Mouse (Mus musculus): ENCODE data around the gene Dhrs4. TPM values are rescaled to one million over a fixed set of nuclear protein-coding genes. Genes with fewer than 3 reads are reported as not detected.

The Dhrs4 gene
- polyA plus RNA-seq (2011; ENCODE audit: insufficient read length, low read depth, missing spikeins) = 39.6 and 51.8 TPM in 2 replicates

DNA sequence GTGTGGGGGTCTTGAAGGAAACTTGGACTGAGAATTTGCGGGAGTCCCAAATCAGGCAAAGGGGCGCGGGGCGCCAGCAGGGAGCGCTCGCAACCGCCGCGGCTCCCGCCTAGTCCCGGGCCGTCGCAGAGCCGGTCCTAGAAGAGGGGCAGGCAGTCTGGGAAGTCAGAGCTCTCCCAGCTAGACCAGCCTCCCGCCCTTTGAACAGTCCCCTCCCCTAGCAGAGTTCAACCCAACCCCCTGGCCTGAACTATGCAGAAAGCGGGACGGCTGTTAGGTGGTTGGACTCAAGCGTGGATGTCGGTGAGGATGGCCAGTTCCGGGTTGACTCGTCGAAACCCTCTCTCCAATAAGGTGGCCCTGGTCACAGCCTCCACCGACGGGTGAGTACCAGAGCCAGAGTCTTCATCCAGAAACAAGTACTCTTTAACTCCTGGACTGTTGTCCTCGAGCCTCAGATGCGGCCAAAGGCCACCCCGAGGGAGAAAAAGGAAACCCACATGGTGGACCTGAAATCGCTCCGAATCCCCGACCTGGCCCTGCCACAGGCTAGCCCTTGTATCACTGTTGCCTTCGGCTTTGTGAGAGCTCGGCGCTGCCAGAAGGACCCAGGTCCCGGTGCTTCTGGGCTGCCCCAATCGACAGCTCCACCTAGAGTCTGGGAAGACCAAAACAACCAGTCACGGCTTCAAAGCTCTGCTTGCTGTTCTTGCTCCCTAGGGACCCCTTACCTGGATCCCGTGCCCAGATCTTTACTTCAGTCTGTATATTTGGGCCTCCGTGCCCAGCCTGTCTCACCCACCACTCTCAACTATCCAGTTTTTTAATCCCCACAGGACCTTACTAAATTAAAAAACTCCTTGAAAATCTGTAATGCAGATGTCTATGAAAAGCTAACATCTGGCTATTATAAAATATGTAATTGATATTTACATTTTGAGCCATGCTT lies at the start of gene Dhrs4:
Dhrs4 (plus strand) TSS at position 108 of the 949 bp plus-strand sequence.
- peak; percentile 88 for TF ChIP-seq POLR2A (IDR thresholded peaks at IDR 0.05; ENCODE audit: low read depth, low read length)
- 0 out of 2 replicates have a peak, but pooled peaks have one; percentile 25 for TF ChIP-seq CTCF (IDR thresholded peaks at IDR 0.05; ENCODE audit: borderline replicate concordance, insufficient read depth, low read length)
- peak within 1 kb of the TSS; percentile 79 for H3K27ac ChIP-seq (ENCODE audit: insufficient read depth, low read length)
- peak within 1 kb of the TSS; percentile 74 for H3K4me3 ChIP-seq (ENCODE audit: insufficient read depth, low read length)
- H3K4me1 ChIP-seq (ENCODE audit: control insufficient read depth, insufficient read depth, low read length) = peaks cover 5% of the 10 kb centered on the region

DNA sequence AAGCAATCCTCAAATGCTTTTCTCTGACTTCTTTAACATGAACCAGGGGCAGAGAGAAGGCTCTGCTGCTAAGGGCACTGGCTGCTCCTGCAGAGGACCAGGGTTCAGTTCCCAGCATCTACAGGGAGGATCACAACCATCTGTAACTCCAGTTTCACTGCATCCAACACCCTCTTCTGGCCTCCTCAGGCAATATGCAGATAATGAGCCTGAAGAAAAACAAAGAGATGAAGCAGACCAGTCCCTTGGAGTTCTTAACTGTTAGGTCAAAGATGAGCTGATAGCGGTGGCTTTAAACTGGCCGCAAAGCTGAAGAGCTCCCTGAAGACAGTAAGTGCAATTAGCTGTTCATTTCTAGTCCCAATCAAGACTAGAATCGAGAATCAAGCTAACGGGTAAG lies 48.3 kb upstream of the Dhrs4 start:
- Histone ChIP-seq H3K4me1 (ENCODE audit: control insufficient read depth, insufficient read depth, low read length) (no peaks in the 10 kb centered on the region), H3K27ac (ENCODE audit: insufficient read depth, low read length) (no peak overlapping the region), H3K4me3 (ENCODE audit: insufficient read depth, low read length) (no peak overlapping the region)
- TF ChIP-seq POLR2A (IDR thresholded peaks at IDR 0.05; ENCODE audit: low read depth, low read length) (no peak), CTCF (IDR thresholded peaks at IDR 0.05; ENCODE audit: borderline replicate concordance, insufficient read depth, low read length) (no peak)

DNA sequence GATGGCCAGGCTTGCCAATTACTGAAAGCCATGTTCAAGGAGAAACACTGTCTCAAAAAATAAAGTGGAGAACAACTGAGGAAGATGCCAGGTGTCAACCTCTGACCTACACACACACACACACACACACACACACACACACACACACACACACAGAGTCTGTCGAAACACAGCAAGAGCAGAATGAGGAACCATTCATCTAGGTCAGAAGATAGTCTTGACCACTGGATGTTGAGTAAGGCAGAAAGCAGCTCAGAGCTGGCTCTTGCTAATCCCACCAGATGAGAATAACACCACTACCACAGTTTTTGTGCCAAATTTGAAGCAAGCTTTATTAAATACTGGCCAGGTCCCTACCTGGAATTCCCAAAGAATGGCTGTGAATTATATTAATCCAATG lies 45.5 kb upstream of the Dhrs4 start:
- TF ChIP-seq POLR2A (IDR thresholded peaks at IDR 0.05; ENCODE audit: low read depth, low read length) (no peak), CTCF (IDR thresholded peaks at IDR 0.05; ENCODE audit: borderline replicate concordance, insufficient read depth, low read length) (no peak)
- Histone ChIP-seq H3K4me1 (ENCODE audit: control insufficient read depth, insufficient read depth, low read length) (peaks cover 2% of the 10 kb centered on the region; the same call in 1 of the 2 replicates), H3K4me3 (ENCODE audit: insufficient read depth, low read length) (no peak overlapping the region), H3K27ac (ENCODE audit: insufficient read depth, low read length) (no peak overlapping the region)

DNA sequence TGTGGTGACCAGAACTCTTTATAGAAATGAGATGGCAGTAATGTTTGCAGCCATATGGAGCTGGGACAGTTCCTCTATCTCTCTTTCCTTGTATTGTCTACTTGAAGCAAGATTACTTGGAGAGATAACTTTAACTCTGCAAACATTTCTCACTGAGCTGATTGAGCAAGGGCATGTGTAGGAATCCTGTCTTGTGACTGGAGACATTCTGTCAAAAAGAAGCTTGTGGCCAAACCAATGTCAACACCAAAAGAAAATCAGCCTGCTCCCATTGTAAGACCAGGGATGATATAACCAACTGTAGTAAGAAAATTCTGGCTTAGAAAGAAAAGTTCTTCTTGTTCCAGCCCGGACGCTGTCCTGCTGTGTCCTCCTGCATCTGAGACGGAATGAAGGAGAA lies 43.7 kb upstream of the Dhrs4 start:
- Histone ChIP-seq H3K27ac (ENCODE audit: insufficient read depth, low read length) (no peak overlapping the region), H3K4me1 (ENCODE audit: control insufficient read depth, insufficient read depth, low read length) (peaks cover 2% of the 10 kb centered on the region), H3K4me3 (ENCODE audit: insufficient read depth, low read length) (no peak overlapping the region)
- no peak for TF ChIP-seq CTCF (IDR thresholded peaks at IDR 0.05; ENCODE audit: borderline replicate concordance, insufficient read depth, low read length)
- TF ChIP-seq POLR2A (IDR thresholded peaks at IDR 0.05; ENCODE audit: low read depth, low read length) = no peak

DNA sequence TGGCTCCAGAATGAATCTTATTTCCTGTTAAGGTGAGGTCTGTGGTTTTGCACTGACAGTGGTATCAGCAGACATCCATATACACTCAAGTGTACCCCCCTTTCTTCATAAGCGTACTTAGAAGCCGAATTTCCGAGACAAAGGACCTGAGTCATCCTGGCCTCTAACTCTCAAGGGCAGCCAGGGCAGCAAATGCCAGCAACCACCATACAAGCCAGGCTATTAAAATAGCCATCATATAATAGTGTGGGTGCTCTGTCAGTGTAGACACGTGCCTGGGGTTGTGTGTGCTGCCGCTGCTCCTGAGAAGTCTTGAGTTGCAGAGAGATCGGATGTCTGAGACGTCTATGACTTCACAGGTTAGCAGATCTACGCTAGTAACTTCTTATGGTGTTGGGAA lies 41.4 kb upstream of the Dhrs4 start:
- TF ChIP-seq POLR2A (IDR thresholded peaks at IDR 0.05; ENCODE audit: low read depth, low read length) = no peak
- no peak for TF ChIP-seq CTCF (IDR thresholded peaks at IDR 0.05; ENCODE audit: borderline replicate concordance, insufficient read depth, low read length)
- Histone ChIP-seq H3K27ac (ENCODE audit: insufficient read depth, low read length) (no peak overlapping the region), H3K4me1 (ENCODE audit: control insufficient read depth, insufficient read depth, low read length) (peaks cover 2% of the 10 kb centered on the region), H3K4me3 (ENCODE audit: insufficient read depth, low read length) (no peak overlapping the region)

DNA sequence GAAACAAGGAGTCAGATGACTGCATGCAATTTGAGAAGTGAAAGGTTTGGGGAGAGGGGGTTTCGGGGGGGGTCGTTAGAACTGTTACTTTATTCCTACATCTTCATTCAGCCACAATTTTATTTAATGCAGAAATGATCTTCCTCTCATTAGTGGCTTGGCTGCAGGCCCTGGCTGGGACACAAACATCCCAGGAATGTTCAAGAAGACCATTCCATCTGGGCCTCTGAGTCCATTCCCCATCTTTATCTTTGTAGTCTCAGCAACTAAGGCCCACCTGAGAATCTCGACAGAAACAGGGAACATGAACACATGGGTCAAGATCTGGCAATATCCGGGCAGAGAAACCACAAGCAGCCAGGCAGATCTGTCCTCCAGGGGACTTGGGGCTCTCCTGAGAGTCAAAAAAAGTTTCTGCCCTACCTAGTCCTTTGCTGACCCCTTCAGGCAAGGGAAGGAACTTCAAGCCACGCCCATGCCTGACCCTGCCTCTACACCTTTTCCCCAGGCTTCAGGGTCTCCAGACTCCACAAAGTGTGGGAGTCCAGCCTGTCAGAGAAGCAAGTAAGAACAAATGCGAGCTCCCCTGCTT lies 40.3 kb upstream of the Dhrs4 start:
- Histone ChIP-seq H3K4me1 (ENCODE audit: control insufficient read depth, insufficient read depth, low read length) (peaks cover 2% of the 10 kb centered on the region), H3K27ac (ENCODE audit: insufficient read depth, low read length) (no peak overlapping the region), H3K4me3 (ENCODE audit: insufficient read depth, low read length) (no peak overlapping the region)
- TF ChIP-seq POLR2A (IDR thresholded peaks at IDR 0.05; ENCODE audit: low read depth, low read length) = no peak
- TF ChIP-seq CTCF (IDR thresholded peaks at IDR 0.05; ENCODE audit: borderline replicate concordance, insufficient read depth, low read length) = peak; percentile 46; the same call in 1 of the 2 replicates

DNA sequence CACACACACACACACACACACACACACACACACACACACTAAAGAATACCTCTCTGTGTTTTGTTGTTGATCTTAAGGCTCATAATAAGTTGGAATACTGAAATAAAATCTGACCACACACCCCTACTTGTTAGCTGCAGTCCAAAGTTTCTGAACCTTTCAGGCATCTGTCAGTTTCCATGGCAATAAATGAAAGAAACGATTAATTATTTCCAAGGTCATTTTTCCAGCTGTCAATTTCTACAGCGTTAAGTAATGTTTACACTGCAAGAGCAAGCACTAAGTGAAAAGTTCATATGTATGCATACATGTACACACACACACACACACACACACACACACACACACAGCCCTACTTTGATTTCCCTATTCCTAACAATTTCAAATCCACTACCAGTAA lies 20.9 kb upstream of the Dhrs4 start:
- Histone ChIP-seq H3K4me1 (ENCODE audit: control insufficient read depth, insufficient read depth, low read length) (no peaks in the 10 kb centered on the region), H3K27ac (ENCODE audit: insufficient read depth, low read length) (no peak overlapping the region), H3K4me3 (ENCODE audit: insufficient read depth, low read length) (no peak overlapping the region)
- TF ChIP-seq CTCF (IDR thresholded peaks at IDR 0.05; ENCODE audit: borderline replicate concordance, insufficient read depth, low read length) (no peak), POLR2A (IDR thresholded peaks at IDR 0.05; ENCODE audit: low read depth, low read length) (no peak)

DNA sequence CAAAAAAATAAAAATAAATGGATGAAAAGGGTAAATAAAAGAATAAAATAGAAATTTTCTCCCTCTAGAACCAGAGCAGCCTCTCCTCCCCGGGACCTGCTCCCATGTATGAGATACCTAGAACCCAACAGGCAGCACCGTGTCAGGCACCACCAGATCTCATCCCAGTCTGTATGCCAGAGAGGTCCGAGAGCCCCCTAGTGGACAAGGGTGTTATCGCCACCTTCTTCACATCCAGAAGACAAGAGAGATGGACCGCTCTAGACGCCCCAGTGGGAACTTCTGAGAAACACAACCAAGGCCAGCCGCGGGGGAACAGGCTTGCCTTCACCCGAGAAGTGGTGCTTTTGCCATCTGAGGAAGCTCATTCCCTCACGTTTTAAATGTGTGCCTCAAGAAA lies 20.3 kb upstream of the Dhrs4 start:
- Histone ChIP-seq H3K4me3 (ENCODE audit: insufficient read depth, low read length) (no peak overlapping the region), H3K4me1 (ENCODE audit: control insufficient read depth, insufficient read depth, low read length) (no peaks in the 10 kb centered on the region), H3K27ac (ENCODE audit: insufficient read depth, low read length) (no peak overlapping the region)
- no peak for TF ChIP-seq POLR2A (IDR thresholded peaks at IDR 0.05; ENCODE audit: low read depth, low read length)
- peak; percentile 65; the same call in 1 of the 2 replicates for TF ChIP-seq CTCF (IDR thresholded peaks at IDR 0.05; ENCODE audit: borderline replicate concordance, insufficient read depth, low read length)

DNA sequence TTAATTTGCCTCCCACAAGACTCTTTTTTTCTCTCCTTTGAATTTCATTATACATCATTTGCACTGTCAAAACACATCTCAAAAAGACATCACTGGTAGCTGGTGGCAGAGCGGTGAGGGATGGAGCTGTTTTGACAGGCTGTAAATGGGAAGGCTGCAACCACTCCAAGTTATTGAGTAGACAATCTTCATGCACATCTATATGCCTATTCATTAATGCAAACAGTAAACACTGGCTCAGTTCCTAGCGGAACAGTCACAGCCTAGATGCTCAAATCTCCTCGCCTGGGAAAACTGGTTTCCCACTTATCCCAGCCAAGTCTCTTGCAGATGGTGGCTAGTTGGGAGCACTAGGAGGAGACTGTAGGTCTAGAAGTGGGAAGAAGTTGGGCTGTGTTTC lies 19.8 kb upstream of the Dhrs4 start:
- TF ChIP-seq POLR2A (IDR thresholded peaks at IDR 0.05; ENCODE audit: low read depth, low read length) = no peak
- no peak for TF ChIP-seq CTCF (IDR thresholded peaks at IDR 0.05; ENCODE audit: borderline replicate concordance, insufficient read depth, low read length)

DNA sequence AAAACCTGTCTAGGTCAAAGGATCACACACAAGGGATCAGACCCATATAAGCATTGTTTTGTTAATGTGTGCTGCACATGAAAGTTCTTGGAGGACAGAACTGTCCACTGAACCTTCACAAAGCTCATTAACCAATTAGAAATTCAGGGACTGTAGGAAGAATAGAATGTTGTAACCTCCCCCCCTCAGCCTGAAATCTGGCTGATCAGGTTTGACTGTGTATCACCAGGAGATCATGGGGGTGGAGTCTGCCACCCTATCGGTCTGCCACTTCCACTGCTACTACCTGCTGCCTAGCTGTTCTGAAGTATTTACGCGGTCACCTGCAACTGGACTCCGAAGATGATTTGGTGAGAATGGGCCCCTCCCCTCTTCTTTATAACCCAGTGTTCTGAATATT lies 18.8 kb upstream of the Dhrs4 start:
- Histone ChIP-seq H3K27ac (ENCODE audit: insufficient read depth, low read length) (no peak overlapping the region), H3K4me3 (ENCODE audit: insufficient read depth, low read length) (no peak overlapping the region), H3K4me1 (ENCODE audit: control insufficient read depth, insufficient read depth, low read length) (no peaks in the 10 kb centered on the region)
- TF ChIP-seq CTCF (IDR thresholded peaks at IDR 0.05; ENCODE audit: borderline replicate concordance, insufficient read depth, low read length) (no peak), POLR2A (IDR thresholded peaks at IDR 0.05; ENCODE audit: low read depth, low read length) (no peak)

More for the DNA sequence above, 19.8 kb upstream of the Dhrs4 start:
- Histone ChIP-seq H3K4me3 (ENCODE audit: insufficient read depth, low read length) (no peak overlapping the region), H3K27ac (ENCODE audit: insufficient read depth, low read length) (no peak overlapping the region), H3K4me1 (ENCODE audit: control insufficient read depth, insufficient read depth, low read length) (no peaks in the 10 kb centered on the region)

Measured in embryonic fibroblast, embryonic 13.5 days (primary cell).